Mouse (Mus musculus): ENCODE results near the gene Nmnat3.
A peak's percentile ranks its signal among the peaks of the same experiment; 100 is the strongest.
"Not testable (repeated sequence)": the region's sequence is repeated elsewhere in the genome, so short reads cannot be mapped to it uniquely, and the experiment has no call there.

Gene Nmnat3

DNA sequence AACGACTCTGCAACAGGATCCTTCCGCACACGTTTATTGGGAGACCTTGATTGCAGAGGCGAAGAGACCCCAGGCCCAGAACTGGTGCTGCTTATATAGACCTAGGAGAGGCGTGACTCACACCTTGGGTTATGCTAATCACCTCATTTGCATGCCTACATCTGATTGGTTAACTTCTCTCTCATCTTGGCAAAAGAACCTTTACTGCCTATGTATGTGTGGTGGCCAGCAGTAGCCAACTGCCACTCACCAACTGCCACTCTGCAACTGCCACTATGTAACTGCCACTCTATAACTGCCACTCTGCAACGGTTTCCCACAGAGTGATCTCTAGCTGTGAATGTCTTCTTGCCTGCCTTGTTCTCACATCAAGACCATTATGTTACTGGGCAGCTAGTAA, at the start of gene Nmnat3:
Gene Nmnat3, plus strand, starts transcription at position 301 of the 400 bp plus-strand sequence.
- DNase-seq (ENCODE audit: low spot score in 2 of 2) = not testable (repeated sequence)

DNA sequence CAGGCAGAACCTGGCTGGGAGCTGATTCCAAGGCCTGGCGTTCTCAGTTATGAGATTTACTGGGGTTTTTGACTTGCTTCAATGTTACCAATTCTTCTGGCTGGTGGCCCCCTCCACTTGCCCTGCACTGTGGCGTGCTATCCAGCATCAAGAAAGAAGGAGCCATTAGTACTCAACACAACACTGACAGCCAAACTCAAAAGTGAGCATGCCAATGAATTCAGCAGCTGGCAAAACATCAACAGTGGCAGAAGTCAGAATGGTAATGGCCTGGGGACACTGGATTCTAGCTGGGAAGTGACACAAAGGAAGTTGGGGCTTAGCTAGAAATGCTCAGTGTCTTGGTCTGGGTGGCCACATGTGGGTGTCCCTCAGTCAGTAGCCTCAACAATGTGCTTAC, 43.8 kb upstream of the Nmnat3 start:
- DNase-seq (ENCODE audit: low spot score in 2 of 2) = no peak

DNA sequence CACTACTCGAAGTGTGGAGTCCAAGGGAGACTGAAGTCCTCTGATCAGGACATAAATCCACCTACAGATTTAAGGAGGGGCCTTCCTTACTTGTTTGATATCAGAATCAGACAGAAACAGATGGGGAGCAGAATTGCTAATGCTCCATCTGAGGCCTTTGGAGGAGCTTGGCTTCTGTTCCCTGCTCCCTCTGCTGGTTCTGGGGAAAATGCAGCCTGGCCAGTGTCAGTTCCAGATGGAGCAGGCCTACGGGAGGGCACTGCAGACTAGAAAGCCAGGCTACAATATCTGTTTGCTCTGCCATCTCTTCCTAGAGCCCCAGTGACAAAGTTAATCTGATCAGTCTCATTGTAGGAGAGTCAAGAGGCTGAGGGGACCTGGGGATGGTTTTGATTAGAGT, 43.0 kb upstream of the Nmnat3 start:
- peak; percentile 72 to 75 for DNase-seq (ENCODE audit: low spot score in 2 of 2)

DNA sequence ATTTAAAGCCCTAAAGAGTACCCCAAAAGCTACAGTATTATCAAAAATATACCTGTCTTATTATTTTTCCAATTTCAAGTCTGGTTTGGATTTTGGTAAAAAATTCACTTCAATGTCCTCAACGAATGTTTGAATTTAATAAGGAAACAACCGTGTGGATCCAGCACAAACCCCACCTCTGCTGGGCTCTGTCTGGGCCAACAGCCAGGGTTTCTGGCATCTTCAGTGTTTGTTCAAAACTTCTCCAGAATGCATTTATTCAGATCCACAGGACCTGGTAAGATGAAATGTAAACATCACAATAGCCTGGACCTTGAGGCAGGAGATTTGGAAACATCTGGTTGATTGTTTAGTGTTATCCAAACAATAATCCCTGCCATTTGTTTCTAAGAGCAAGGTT, 42.0 kb upstream of the Nmnat3 start:
- DNase-seq (ENCODE audit: low spot score in 2 of 2) = no peak

DNA sequence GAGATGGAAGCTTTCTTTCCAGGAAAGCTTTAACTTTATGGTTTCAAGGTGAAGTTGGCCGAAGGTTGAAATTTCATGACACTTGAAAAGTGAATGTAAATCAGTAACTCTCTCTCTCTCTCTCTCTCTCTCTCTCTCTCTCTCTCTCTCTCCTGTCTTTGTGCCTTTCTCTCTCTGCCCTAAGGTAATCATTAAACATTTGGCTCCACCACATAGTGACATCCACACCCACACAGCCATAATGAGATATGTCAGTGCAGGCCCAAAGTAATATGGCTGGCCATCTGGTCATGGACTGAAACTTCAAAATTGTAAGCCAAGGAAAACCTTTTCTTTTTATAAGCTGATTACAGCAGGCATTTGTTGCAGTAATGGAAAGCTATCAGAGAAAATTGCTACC, 40.9 kb upstream of the Nmnat3 start:
- DNase-seq (ENCODE audit: low spot score in 2 of 2) = no peak

DNA sequence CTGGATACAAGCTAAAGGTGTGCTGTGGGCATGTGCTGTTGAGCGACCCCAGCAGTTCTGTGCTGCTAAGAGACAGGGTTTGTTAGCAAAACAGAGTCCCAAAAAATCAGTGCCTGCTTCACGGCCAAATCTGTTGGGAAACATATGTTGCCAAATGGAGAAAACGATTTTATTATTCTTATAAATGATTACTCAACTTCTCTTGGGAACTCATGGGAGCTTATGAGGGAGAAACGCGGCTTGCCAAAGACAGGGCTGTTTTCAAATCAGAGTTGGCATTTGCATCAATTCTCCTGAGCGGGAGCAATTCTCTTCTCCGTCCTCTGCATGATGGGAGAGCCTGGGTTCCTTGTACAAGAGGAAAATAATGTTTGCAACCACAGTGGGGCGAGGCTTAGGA, 27.0 kb upstream of the Nmnat3 start:
- DNase-seq (ENCODE audit: low spot score in 2 of 2) = no peak

DNA sequence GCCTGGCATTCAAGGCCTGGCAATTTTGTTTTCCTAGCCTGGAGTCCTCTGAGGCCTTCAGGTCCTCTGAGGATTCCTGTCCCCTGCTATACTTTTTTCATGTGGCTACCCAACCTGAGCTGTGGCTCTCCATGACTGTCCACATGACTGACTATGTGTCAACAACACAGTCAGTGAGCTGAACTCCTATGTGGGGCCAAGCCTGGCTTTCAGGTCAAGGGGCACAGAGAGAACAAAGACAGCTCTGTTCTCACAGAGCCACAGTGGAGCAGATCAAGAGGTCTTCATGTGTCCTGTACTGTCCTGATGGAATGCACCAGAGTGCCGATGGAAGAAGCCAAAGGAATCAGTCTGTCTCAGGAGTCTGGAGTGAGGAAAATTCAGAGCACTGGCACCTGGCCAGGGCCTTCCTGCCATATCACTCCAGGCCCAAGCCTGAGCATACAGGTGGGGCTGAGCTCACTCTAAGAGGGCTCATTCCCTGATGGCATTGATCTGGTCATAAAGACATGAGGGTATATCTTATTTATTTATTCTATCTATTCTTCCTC, 25.7 kb upstream of the Nmnat3 start:
- no peak for DNase-seq (ENCODE audit: low spot score in 2 of 2)

DNA sequence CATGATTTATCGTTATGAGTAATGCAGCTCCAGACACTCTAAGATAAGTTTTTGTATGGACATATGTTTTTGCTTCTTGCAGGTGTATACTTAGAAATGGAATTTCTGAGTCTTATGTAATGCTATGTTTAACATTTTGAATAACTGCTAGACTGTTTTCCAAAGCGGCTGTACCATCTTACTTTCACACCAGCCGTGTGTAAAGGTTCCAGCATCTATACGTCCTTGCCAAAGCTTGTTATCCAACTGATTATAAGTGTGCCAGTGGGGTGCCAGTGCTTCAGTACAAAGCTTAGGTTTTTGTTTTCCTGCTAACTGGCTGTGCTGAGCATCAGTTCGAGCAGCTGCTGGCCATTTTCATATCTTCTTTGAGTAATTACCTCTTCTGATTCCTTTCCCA, 22.3 kb upstream of the Nmnat3 start:
- DNase-seq (ENCODE audit: low spot score in 2 of 2) = no peak

DNA sequence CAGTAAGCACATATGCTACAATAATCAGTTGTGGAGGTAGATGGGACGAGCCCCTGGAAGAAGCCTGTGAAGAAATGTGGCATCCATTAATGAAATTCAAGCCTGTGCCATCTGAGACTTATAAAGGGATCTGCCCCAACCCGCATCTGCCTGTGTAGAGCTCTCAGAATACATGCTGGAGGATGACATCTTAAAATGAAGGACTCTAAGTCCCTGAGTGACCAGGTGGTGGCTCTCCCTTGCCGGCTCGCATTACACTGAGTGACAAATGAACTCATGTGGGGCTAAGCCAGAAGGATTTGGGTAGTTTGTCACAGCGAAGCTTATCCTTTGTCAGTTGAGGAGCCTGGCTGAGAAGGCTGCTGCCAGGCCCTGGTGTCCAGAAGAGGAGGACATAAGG, 14.5 kb upstream of the Nmnat3 start:
- DNase-seq (ENCODE audit: low spot score in 2 of 2) = no peak

DNA sequence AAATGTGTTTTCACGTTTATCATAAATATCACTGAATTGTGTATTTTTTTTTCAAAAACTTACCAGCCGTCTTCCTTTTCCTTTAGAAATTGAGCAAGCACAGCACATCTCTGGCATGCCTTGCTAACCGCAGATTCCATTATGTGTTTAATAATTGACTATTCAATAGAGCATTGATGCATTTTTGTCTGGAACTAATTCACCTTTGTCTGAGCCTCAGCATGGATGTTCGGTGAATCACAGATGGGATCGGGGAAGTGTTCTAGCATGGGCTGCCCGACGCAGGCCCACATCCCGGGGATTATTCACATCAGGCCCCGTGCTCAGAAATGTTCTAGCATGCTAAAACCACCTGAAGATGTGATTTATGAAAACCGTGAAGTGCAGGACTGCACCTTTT, 12.2 kb upstream of the Nmnat3 start:
- no peak for DNase-seq (ENCODE audit: low spot score in 2 of 2)

DNA sequence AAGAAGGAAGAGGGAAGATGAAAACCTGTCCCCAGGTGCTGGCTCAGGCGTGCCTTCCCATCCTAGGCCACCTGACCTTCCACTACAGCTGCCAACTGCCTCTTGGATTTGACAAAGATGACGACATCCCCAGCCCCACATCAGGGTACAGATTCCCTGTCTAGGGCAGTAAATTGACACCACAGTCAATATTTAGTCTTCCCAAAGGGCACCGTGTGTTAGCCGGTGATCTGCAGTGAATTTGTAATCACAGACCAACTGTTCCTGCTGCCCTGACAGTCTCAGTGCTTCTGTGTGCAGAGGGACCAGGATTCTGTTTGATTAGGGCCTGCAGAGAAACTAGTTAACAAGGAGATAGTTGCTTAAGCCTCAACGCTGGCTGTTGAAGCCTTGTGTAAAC, 7.1 kb upstream of the Nmnat3 start:
- no peak for DNase-seq (ENCODE audit: low spot score in 2 of 2)

DNA sequence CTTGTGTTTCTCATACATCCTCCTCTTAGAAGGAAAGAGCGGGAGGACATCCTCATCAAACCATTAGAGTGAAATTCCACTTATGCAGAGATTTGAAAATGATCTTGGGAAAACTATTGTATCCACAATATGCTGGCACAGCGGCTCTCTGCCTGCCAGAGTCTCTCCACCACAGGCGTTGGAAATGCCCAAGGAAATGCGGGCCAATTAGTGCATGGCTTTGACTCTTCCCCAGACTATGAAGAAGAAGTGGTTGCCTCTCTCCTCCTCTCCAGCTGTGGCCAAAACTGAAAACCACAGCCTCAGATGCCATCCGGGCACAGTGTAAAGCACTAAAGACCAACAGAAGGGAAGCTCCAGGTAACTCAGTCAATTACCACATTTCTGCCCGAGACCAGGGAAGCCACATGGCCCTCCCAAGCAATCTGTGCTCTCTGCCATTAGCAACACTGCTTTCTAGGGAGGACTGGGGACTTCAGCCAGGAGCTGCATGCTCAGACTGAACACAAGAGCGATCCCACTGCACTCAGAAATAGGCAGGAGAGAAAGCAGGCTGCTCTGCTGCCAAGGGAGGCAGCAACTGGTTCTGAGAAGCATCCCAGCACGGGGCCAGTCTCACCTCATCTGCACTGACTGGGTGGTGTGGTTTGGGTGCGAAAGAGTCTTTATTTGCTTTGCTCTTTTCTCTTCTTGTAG, 1.5 kb upstream of the Nmnat3 start:
- DNase-seq (ENCODE audit: low spot score in 2 of 2) = no peak

DNA sequence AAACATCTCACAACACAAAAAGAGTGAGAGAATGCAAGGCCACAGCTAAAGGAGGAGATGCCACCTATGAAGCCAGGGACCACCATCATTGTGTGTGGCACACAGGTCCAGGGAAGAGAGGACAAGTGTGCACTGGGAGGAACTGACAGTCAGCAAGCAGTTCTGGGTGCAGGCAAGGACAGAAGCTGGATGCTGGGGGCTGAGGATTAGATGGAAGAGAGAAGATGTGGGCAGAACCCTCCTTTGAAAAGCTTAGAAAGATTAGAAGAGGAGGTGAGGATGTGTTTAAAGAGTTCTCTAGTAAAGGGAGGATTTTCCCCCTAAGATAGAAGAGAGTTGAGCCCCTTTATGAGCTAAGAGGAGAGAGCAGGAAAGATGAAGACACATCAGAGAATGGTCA, 2.4 kb downstream of the Nmnat3 start:
- DNase-seq (ENCODE audit: low spot score in 2 of 2) = no peak

DNA sequence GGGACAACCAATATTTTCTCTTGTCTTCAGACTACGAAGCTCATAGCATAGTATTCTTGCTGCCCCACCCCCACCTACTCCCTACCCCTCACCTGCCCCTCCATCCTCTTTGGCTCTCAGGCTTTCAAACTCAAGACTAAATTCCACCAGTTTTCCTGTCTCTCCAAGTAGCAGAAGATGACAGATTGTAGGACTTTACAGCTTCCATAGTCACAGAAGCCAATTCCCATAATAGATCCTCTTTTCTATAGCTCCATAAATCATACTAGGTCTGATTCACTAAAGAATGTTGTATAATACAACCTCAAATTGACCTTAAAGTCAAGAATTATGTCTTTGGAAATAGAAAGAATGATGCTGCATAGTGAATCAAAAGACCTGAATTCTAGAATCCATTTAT, 3.4 kb downstream of the Nmnat3 start:
- no peak for DNase-seq (ENCODE audit: low spot score in 2 of 2)

DNA sequence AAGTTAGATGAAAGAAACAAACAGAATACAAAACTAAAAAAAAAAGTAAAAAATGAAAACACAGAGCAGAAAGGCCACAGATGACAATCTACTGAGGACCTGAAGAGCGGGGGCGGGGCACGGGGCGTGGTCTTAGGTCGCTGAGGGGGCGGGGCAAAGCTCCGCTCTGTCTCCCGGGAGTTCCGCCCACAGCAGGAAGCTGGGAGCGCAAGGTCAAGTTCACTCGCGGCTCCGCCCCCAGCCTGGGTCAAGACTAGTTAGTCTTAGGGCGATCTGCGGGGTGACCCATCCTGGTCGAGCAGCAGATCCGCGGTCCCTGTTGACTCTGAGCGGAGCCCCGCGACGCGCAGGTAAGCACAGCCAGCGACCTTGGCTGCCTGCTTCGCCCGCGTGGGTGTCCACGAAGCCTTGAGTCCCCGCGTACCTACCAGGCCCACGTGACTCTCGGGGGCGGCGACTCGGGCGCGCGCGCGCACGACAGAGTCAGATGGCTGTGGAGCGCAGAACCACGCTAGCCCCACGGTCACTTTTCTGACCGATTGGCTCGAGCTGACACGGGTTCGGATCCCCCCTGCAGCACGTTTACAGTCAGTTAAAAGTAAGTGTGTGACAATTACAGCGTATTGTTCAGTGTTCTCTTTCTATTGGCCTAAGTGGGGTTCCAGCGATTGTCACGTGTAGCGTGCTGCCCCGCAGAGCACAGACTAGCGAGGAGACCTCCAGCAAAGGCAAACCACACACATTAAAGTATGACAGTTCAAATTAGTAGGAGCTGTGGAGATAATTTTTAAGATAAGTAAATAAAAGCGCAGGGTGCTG, 9.4 kb downstream of the Nmnat3 start:
- peak; percentile 71 to 77 for DNase-seq (ENCODE audit: low spot score in 2 of 2)

DNA sequence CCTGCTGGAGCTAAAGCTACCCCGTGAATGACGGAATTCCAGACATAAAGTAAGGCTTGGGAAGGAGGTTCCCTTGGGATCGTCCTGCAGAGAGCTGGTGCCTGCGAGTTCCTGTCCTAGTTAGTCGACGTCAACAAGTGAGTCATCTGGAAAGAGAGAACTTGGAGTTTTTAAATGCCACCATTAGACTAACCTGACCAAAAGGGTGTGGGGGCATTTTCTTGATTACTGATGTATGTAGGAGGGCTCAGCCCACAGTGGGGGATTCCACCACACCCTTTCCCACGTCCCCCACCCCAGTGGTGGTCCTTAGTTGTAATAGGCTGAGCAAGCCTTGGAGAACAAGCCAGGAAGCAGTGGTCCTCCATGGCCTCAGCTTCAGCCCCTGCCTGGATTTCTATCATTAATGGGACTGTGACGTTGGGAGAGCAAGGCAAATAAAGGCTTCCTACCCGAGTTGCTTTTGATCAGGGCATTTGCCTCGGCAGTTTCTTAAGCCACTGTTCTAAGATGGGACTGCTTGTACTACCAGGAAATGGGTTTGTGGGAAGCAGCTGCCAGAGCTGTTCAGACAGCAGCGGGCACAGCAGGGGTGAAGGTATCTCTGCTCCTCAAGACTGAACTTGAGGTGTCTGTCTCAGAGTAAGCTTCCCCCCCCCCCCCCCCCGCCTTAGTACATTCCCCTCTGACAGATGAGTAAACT, 10.2 kb downstream of the Nmnat3 start:
- DNase-seq (ENCODE audit: low spot score in 2 of 2) = no peak

DNA sequence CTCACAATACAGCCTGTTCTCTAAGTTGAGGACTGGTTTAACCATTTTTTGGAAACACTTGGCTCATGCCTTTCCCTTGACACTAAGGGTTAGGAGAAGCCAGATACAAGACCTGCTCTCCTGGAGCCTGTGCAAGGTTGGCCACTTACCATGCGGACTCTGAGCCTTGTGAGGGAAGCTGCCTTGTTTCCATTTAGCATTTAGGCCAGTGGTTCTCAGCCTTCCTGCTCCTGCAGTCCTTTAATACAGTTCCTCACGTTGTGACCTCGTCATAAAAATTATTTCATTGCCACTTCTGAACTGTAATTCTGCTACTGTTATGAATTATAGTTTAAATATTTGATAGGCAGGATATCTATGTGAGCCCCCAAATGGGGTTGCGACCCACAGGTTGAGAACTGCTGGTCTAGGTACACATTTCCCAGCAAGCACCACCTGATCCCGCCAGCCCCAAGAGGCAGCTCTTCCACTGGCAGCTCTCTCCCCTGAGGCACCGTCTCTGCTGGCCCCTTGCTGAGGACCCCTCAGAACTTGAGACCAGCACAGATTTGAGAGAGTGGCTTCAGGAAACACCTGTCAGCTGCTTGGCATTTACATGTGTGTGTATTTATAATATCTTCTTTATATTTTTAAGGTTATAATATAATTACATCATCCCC, 10.8 kb downstream of the Nmnat3 start:
- no peak for DNase-seq (ENCODE audit: low spot score in 2 of 2)

DNA sequence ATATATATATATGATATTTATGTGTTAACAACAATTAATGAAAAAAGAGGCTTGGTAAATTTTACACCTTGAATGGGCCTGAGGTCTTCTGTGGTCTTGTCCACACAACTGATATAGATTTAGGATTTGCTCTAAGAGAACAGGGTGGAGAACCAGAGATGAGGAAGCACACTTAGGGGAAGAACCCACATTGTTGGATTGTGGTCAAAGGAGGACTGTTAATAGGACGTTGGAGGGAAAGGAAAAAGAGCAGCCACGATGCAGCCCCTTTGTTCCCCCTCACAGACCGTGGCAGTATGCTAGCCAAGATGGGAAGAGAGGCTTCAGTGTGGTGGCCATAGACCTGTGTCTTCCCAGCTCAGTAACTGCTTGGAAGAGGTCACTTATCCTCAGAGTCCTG, 11.5 kb downstream of the Nmnat3 start:
- no peak for DNase-seq (ENCODE audit: low spot score in 2 of 2)

DNA sequence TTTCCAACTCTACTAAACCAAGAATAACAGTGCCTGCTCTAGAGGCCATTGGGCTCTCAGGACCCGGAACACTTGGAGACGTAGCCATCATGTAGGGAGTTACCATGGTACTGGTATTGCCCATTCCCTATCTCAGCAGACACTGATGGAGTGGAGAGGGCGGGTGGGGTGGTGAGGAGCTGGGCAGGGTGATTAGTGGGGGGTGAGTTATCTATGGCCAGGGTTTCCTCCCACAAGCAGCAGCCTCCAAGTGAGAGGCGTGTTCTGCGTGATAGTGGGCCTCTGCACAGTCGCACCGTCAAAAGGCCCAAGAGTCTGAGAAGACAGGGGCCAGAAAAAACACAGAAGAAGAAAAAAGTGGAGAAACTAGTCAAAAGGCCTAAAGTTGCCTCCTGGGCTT, 12.0 kb downstream of the Nmnat3 start:
- DNase-seq (ENCODE audit: low spot score in 2 of 2) = no peak

DNA sequence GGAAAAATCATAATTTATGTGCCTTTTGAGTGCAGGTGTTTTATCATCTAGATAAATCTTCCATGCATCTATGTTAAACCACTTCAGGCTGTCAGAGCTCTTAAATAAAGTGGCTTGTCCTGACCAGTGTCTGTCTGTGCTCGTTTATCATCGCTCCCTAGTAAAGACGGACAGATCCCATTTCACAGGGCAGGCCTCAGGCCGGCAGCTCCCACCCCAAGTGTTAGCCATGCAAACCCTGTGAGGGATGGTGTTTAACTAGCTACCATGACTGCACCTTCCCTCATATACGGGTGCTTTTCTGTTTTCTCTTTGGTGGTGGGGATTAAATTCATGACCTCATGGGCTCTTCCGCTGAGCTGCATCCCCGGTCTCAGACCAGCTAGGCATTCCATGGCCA, 13.3 kb downstream of the Nmnat3 start:
- no peak for DNase-seq (ENCODE audit: low spot score in 2 of 2)

DNA sequence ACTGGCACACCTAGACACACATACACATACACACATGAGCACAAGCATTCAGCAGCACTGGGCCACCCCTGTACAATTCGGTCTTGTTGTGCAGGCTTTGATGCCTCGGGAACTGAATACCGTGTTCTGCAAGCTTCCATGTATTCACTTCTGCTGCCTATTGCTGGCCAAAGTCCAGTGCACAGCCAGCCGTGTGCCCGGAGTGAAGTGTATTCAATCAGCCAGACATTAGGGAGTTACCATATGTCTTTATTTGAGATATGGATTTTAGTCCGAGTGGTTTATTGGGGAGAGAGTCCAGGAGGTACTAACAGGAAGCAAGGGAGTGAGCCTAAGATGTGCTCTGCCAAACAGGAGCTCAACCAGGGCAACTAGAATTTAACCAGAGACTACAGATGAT, 19.8 kb downstream of the Nmnat3 start:
- no peak for DNase-seq (ENCODE audit: low spot score in 2 of 2)

Measured in right cerebral cortex, adult 2 months (tissue).